Mouse (Mus musculus): ENCODE measurements around the gene Ppp3ca.
"Not testable (repeated sequence)": the region's sequence is repeated elsewhere in the genome, so short reads cannot be mapped to it uniquely, and the experiment has no call there.

- TF ChIP-seq CTCF, EP300 (IDR thresholded peaks at IDR 0.05; ENCODE audit: low read depth): not testable (repeated sequence)
Observed at GRCm38 (mm10) chr3:136699711-136700110, 29.8 kb downstream of the Ppp3ca start.

All from liver, embryonic 14.5 days (tissue).